Mouse (Mus musculus) spleen, adult 2 months (tissue): ENCODE measurements at regions not wholly inside any gene's neighbourhood (a gene's known extent, or its start where the extent isn't known, plus 50 kb on each side); places are given as distances from the start of the nearest gene placed in this dataset.

Experiments
- DNase-seq, 2 experiments: peaks; one replicate each; pipeline versions ENCODE4 v3.0.0 to v3.0.0-alpha.2; 2012 to 2021; ENCODE audit warnings: low spot score in 2 of 2, low read depth in 1 of 2
- H3K27ac ChIP-seq: fragments of 200-500 bp; 2 replicates; pipeline ENCODE4 v1.5.1; 2012; ENCODE audit warnings: low read length, inconsistent platforms; ENCODE audit not compliant: insufficient read depth
- H3K27me3 ChIP-seq: fragments of 200-500 bp; 2 replicates; pipeline ENCODE4 v1.6.1; 2012; ENCODE audit warnings: mild to moderate bottlenecking, moderate library complexity, low read length, inconsistent platforms; ENCODE audit not compliant: control insufficient read depth, insufficient read depth
- H3K36me3 ChIP-seq: fragments of 200-500 bp; 2 replicates; pipeline ENCODE4 v1.6.1; 2012; ENCODE audit warnings: mild to moderate bottlenecking, low read length, inconsistent platforms; ENCODE audit not compliant: control insufficient read depth, insufficient read depth
- H3K4me1 ChIP-seq: fragments of 200-500 bp; 2 replicates; pipeline ENCODE4 v1.6.1; 2011; ENCODE audit warnings: inconsistent platforms; ENCODE audit not compliant: control insufficient read depth, insufficient read depth, insufficient read length
- H3K4me3 ChIP-seq: fragments of 200-500 bp; 2 replicates; pipeline ENCODE4 v1.5.1; 2011; ENCODE audit warnings: mild to moderate bottlenecking, inconsistent platforms; ENCODE audit not compliant: insufficient read depth, insufficient read length; ENCODE audit errors: extremely low read depth
- CTCF ChIP-seq: fragments of 200-500 bp; IDR thresholded peaks from 2 replicates; pipeline ENCODE4 v1.5.1; 2011; ENCODE audit warnings: mild to moderate bottlenecking, inconsistent platforms; ENCODE audit not compliant: insufficient read depth, insufficient read length, insufficient replicate concordance; ENCODE audit errors: extremely low read depth
- POLR2A ChIP-seq: fragments of 200-500 bp; IDR thresholded peaks from 2 replicates; pipeline ENCODE4 v1.6.1; 2011; ENCODE audit warnings: low read depth, low read length, inconsistent platforms
- WGBS: fragments of 180-500 bp; shearing (Covaris S2); methylation state at CpG from one replicate; pipeline ENCODE4 v1.1.7; 2018; 5-methylcytosine and 5-hydroxymethylcytosine counted together

GRCm38 (mm10) chr15:6207239-6207638 lies 92.3 kb upstream of the Dab2 start:
- H3K27ac ChIP-seq: no peak overlapping the region
- DNase-seq: no peak
- TF ChIP-seq CTCF (no peak), POLR2A (no peak)
- no peaks in the 10 kb centered on the region for H3K27me3 ChIP-seq
- H3K36me3 ChIP-seq: no peaks in the 10 kb centered on the region
- no peaks in the 10 kb centered on the region for H3K4me1 ChIP-seq
- H3K4me3 ChIP-seq: no peak overlapping the region
- 81% methylated on average over 2 of the region's 2 CpGs for WGBS

DNA sequence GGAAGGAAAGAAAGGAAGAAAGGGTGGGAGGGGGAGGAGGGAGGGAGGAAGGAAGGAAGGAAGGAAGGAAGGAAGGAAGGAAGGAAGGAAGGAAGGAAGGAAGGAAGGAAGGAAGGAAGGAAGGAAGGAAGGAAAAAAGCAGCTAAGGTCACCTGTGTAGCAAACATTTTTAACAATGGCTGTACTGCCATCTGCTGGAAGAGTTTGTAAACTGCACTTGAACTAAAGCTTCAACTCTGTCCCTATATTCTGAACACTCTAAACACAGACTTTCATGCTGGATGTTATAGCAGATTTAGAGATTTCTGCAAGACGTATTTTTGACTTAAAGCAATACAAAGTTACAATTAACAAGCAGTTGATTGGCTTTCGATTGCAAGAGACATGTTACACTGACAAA lies 90.3 kb upstream of the Dab2 start:
- Histone ChIP-seq H3K36me3 (no peaks in the 10 kb centered on the region), H3K27me3 (no peaks in the 10 kb centered on the region), H3K27ac (no peak overlapping the region), H3K4me3 (no peak overlapping the region), H3K4me1 (no peaks in the 10 kb centered on the region)
- whole genome bisulfite sequencing: 44% methylated on average over 2 of the region's 2 CpGs
- TF ChIP-seq POLR2A: no peak
- TF ChIP-seq CTCF: no peak
- DNase-seq: no peak

GRCm38 (mm10) chr15:6218087-6218486 lies 81.5 kb upstream of the Dab2 start:
- 68% methylated on average over 3 of the region's 3 CpGs for WGBS
- H3K4me1 ChIP-seq: no peaks in the 10 kb centered on the region

DNA sequence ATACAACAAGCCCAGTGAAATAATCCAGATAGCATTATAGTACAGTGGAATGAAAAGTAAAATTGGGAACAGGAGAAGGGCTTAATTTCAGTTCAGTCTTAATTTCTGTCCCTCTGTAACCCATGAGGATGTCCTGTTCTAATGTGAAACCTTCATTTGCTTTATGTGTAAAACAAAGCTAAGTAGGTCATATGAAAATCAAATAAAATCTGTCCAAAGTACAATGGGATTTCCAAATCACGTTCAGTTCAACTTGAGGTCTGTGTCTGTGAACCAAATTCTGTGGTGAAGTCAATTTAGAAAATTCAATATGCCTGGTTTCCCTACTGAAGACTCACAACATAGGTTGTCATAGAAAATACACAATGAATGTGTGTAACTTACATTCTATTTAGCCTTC lies 74.4 kb upstream of the Dab2 start:
- H3K27ac ChIP-seq: no peak overlapping the region
- H3K36me3 ChIP-seq: no peaks in the 10 kb centered on the region
- H3K4me3 ChIP-seq: no peak overlapping the region
- 88% methylated on average over 1 of the region's 1 CpGs for WGBS
- H3K4me1 ChIP-seq: no peaks in the 10 kb centered on the region
- DNase-seq: no peak
- H3K27me3 ChIP-seq: no peaks in the 10 kb centered on the region
- TF ChIP-seq POLR2A: no peak
- no peak for TF ChIP-seq CTCF

More at GRCm38 (mm10) chr15:6218087-6218486, 81.5 kb upstream of the Dab2 start:
- H3K27me3 ChIP-seq: no peaks in the 10 kb centered on the region
- H3K4me3 ChIP-seq: no peak overlapping the region
- no peak for DNase-seq
- TF ChIP-seq POLR2A: no peak
- no peak for TF ChIP-seq CTCF
- H3K36me3 ChIP-seq: no peaks in the 10 kb centered on the region
- H3K27ac ChIP-seq: no peak overlapping the region

GRCm38 (mm10) chr15:6230618-6231017 lies 69.0 kb upstream of the Dab2 start:
- Histone ChIP-seq H3K4me3 (no peak overlapping the region), H3K27me3 (no peaks in the 10 kb centered on the region), H3K36me3 (no peaks in the 10 kb centered on the region), H3K4me1 (no peaks in the 10 kb centered on the region), H3K27ac (no peak overlapping the region)
- DNase-seq: no peak
- WGBS: 82% methylated on average over 7 of the region's 7 CpGs
- no peak for TF ChIP-seq POLR2A
- TF ChIP-seq CTCF: no peak

- no peaks in the 10 kb centered on the region for H3K4me1 ChIP-seq
- no peaks in the 10 kb centered on the region for H3K27me3 ChIP-seq
- WGBS: 60% methylated on average over 12 of the region's 12 CpGs
- H3K27ac ChIP-seq: no peak overlapping the region
- no peak for TF ChIP-seq POLR2A
- no peak for TF ChIP-seq CTCF
- DNase-seq: no peak
- H3K36me3 ChIP-seq: no peaks in the 10 kb centered on the region
- no peak overlapping the region for H3K4me3 ChIP-seq
Observed at GRCm38 (mm10) chr15:6231308-6232103, 68.1 kb upstream of the Dab2 start.

- TF ChIP-seq CTCF (no peak), POLR2A (no peak)
- no peak for DNase-seq
- no peak overlapping the region for H3K27ac ChIP-seq
- no peak overlapping the region for H3K4me3 ChIP-seq
- 82% methylated on average over 3 of the region's 3 CpGs for WGBS
- H3K27me3 ChIP-seq: no peaks in the 10 kb centered on the region
- H3K36me3 ChIP-seq: no peaks in the 10 kb centered on the region
- H3K4me1 ChIP-seq: no peaks in the 10 kb centered on the region
Observed at GRCm38 (mm10) chr15:6233621-6234020, 66.0 kb upstream of the Dab2 start.
